Mouse (Mus musculus) embryonic facial prominence, embryonic 11.5 days (tissue): ENCODE data around the gene Gm5678. TPM values are rescaled to one million over a fixed set of nuclear protein-coding genes. Genes with fewer than 3 reads are reported as not detected.

ENCODE experiments used
- ATAC-seq: fragments of 200-750 bp; cut with Nextera tagmentation; replicated peaks from 2 replicates; pipeline ENCODE4 v1.8.0; 2017; ENCODE audit warnings: low read depth; ENCODE audit not compliant: insufficient number of reproducible peaks, low FRiP score, low TSS enrichment
- DNase-seq: peaks from one replicate; pipeline ENCODE4 v3.0.0-alpha.2; 2015; ENCODE audit warnings: low spot score
- H3K27ac ChIP-seq: fragments of 300-500 bp; sonication (generic); replicated peaks from 2 replicates; pipeline ENCODE4 v1.5.1; 2014; ENCODE audit warnings: mild to moderate bottlenecking, low read depth, low read length, control low read depth
- H3K27me3 ChIP-seq: fragments of 300-500 bp; sonication (generic); 2 replicates; pipeline ENCODE4 v1.6.1; 2014; ENCODE audit warnings: mild to moderate bottlenecking, low read length, moderate library complexity, mixed read lengths; ENCODE audit not compliant: control insufficient read depth, insufficient read depth
- H3K36me3 ChIP-seq: fragments of 300-500 bp; sonication (generic); replicated peaks from 2 replicates; pipeline ENCODE4 v1.6.1; 2014; ENCODE audit warnings: low read depth, mild to moderate bottlenecking, low read length, moderate library complexity, mixed read lengths; ENCODE audit not compliant: control insufficient read depth, insufficient read depth
- H3K4me1 ChIP-seq: fragments of 300-500 bp; sonication (generic); 2 replicates; pipeline ENCODE4 v1.6.1; 2014; ENCODE audit warnings: low read length, mixed read lengths; ENCODE audit not compliant: control insufficient read depth, insufficient read depth
- H3K4me2 ChIP-seq: fragments of 300-500 bp; sonication (generic); 2 replicates; pipeline ENCODE4 v1.6.1; 2014; ENCODE audit warnings: low read depth, mild to moderate bottlenecking, control low read depth, low read length, moderate library complexity
- H3K4me3 ChIP-seq: fragments of 300-500 bp; sonication (generic); 2 replicates; pipeline ENCODE4 v1.5.1; 2014; ENCODE audit warnings: low read depth, low read length, control low read depth
- H3K9ac ChIP-seq: fragments of 300-500 bp; sonication (generic); replicated peaks from 2 replicates; pipeline ENCODE4 v1.6.1; 2014; ENCODE audit warnings: mild to moderate bottlenecking, control low read depth, low read length
- H3K9me3 ChIP-seq: fragments of 300-500 bp; sonication (generic); replicated peaks from 2 replicates; pipeline ENCODE4 v1.6.1; 2016; ENCODE audit warnings: mild to moderate bottlenecking, low read length, inconsistent platforms, mixed read lengths; ENCODE audit not compliant: control insufficient read depth
- WGBS: fragments of 180-500 bp; shearing (Covaris S2); extraction: QIAGEN DNeasy Blood & Tissue Kit; methylation state at CpG from one replicate; pipeline ENCODE4 v1.1.7; 2014; 5-methylcytosine and 5-hydroxymethylcytosine counted together
- polyA plus RNA-seq: library from polyadenylated mRNA; unstranded; fragments of >200 nt; fragmentation: Nextera tagmentation; extraction: Ambion mirVana; gene quantifications from 2 replicates; pipeline ENCODE4 v1.2.1, GENCODE M21; 2014

The Gm5678 gene
- not detected in 2 replicates for polyA plus RNA-seq

- Histone ChIP-seq H3K4me3 (no peak within 1 kb of the TSS), H3K4me1 (no peaks in the 10 kb centered on the region), H3K9me3 (no peaks in the 10 kb centered on the region), H3K9ac (no peak within 1 kb of the TSS), H3K4me2 (no peak within 1 kb of the TSS), H3K27ac (no peak within 1 kb of the TSS), H3K36me3 (no peaks in the 10 kb centered on the region), H3K27me3 (no peaks in the 10 kb centered on the region)
- WGBS = 79% methylated on average over 23 of the region's 23 CpGs
- DNase-seq = no peak
- ATAC-seq = no peak
Observed at GRCm38 (mm10) chr16:93627761-93628400, at the start of gene Gm5678. Gene Gm5678 (plus strand): TSS chr16:93628097.

GRCm38 (mm10) chr16:93578346-93579005, 49.4 kb upstream of the Gm5678 start:
- ATAC-seq (no peak), DNase-seq (no peak)
- H3K4me3 ChIP-seq = no peak overlapping the region
- H3K9ac ChIP-seq = no peak overlapping the region
- WGBS = 85% methylated on average over 8 of the region's 8 CpGs
- no peak overlapping the region for H3K4me2 ChIP-seq
- no peaks in the 10 kb centered on the region for H3K9me3 ChIP-seq
- no peak overlapping the region for H3K27ac ChIP-seq
- no peaks in the 10 kb centered on the region for H3K36me3 ChIP-seq
- H3K4me1 ChIP-seq = no peaks in the 10 kb centered on the region; the same call in 1 of the 2 replicates
- no peaks in the 10 kb centered on the region for H3K27me3 ChIP-seq

- H3K27me3 ChIP-seq = no peaks in the 10 kb centered on the region
- H3K4me3 ChIP-seq = no peak overlapping the region
- no peak for DNase-seq
- no peak overlapping the region for H3K4me2 ChIP-seq
- H3K4me1 ChIP-seq = no peaks in the 10 kb centered on the region
- ATAC-seq = no peak
- no peaks in the 10 kb centered on the region for H3K36me3 ChIP-seq
- H3K27ac ChIP-seq = no peak overlapping the region
- H3K9ac ChIP-seq = no peak overlapping the region
- WGBS = 65% methylated on average over 6 of the region's 6 CpGs
- no peaks in the 10 kb centered on the region for H3K9me3 ChIP-seq
Observed at GRCm38 (mm10) chr16:93581125-93581524, 46.8 kb upstream of the Gm5678 start.

GRCm38 (mm10) chr16:93584976-93585702, 42.8 kb upstream of the Gm5678 start:
- no peaks in the 10 kb centered on the region for H3K27me3 ChIP-seq
- H3K4me1 ChIP-seq = no peaks in the 10 kb centered on the region; the same call in 1 of the 2 replicates
- no peaks in the 10 kb centered on the region for H3K9me3 ChIP-seq
- no peak for ATAC-seq
- no peak overlapping the region for H3K27ac ChIP-seq
- DNase-seq = no peak
- no peak overlapping the region for H3K4me3 ChIP-seq
- no peaks in the 10 kb centered on the region for H3K36me3 ChIP-seq
- no peak overlapping the region for H3K4me2 ChIP-seq
- WGBS = 94% methylated on average over 24 of the region's 24 CpGs
- H3K9ac ChIP-seq = no peak overlapping the region

- ATAC-seq = no peak
- no peak for DNase-seq
- no peaks in the 10 kb centered on the region for H3K36me3 ChIP-seq
- no peak overlapping the region for H3K4me3 ChIP-seq
- H3K27me3 ChIP-seq = no peaks in the 10 kb centered on the region
- no peak overlapping the region for H3K9ac ChIP-seq
- no peaks in the 10 kb centered on the region; the same call in 1 of the 2 replicates for H3K4me1 ChIP-seq
- H3K9me3 ChIP-seq = no peaks in the 10 kb centered on the region
- no peak overlapping the region for H3K4me2 ChIP-seq
- no peak overlapping the region for H3K27ac ChIP-seq
- WGBS = 87% methylated on average over 9 of the region's 9 CpGs
Observed at GRCm38 (mm10) chr16:93585703-93586205, 42.1 kb upstream of the Gm5678 start.

- DNase-seq (no peak), ATAC-seq (no peak)
- Histone ChIP-seq H3K27ac (no peak overlapping the region), H3K4me3 (no peak overlapping the region), H3K27me3 (no peaks in the 10 kb centered on the region), H3K36me3 (no peaks in the 10 kb centered on the region), H3K9ac (no peak overlapping the region), H3K4me2 (no peak overlapping the region), H3K9me3 (no peaks in the 10 kb centered on the region), H3K4me1 (no peaks in the 10 kb centered on the region; the same call in 1 of the 2 replicates)
- 60% methylated on average over 8 of the region's 8 CpGs for WGBS
Observed at GRCm38 (mm10) chr16:93586382-93586781, 41.5 kb upstream of the Gm5678 start.

- Histone ChIP-seq H3K9ac (no peak overlapping the region), H3K27me3 (no peaks in the 10 kb centered on the region), H3K27ac (no peak overlapping the region), H3K4me2 (no peak overlapping the region), H3K4me3 (no peak overlapping the region), H3K9me3 (no peaks in the 10 kb centered on the region), H3K4me1 (no peaks in the 10 kb centered on the region; the same call in 1 of the 2 replicates), H3K36me3 (no peaks in the 10 kb centered on the region)
- no peak for ATAC-seq
- 65% methylated on average over 4 of the region's 4 CpGs for WGBS
- no peak for DNase-seq
Observed at GRCm38 (mm10) chr16:93588281-93588680, 39.6 kb upstream of the Gm5678 start.
